Mouse (Mus musculus) heart, embryonic 15.5 days (tissue): Measurements from ENCODE around the gene Pip4k2a. TPM values are rescaled to one million over a fixed set of nuclear protein-coding genes. Genes with fewer than 3 reads are reported as not detected.
"Not testable (repeated sequence)": the region's sequence is repeated elsewhere in the genome, so short reads cannot be mapped to it uniquely, and the experiment has no call there.

Experiments
- ATAC-seq: fragments of 200-750 bp; cut with Nextera tagmentation; replicated peaks from 2 replicates; pipeline ENCODE4 v1.8.0; 2017; ENCODE audit warnings: low read depth, moderate TSS enrichment; ENCODE audit not compliant: insufficient number of reproducible peaks, insufficient read depth, low FRiP score
- H3K27ac ChIP-seq: fragments of 300-500 bp; sonication (generic); 2 replicates; pipeline ENCODE4 v1.5.1; 2015; ENCODE audit warnings: mild to moderate bottlenecking, inconsistent platforms
- H3K27me3 ChIP-seq: fragments of 300-500 bp; sonication (generic); 2 replicates; pipeline ENCODE4 v1.6.1; 2015; ENCODE audit warnings: inconsistent platforms
- H3K36me3 ChIP-seq: fragments of 300-500 bp; sonication (generic); 2 replicates; pipeline ENCODE4 v1.6.1; 2015; ENCODE audit warnings: mild to moderate bottlenecking, inconsistent platforms
- H3K4me1 ChIP-seq: fragments of 300-500 bp; sonication (generic); replicated peaks from 2 replicates; pipeline ENCODE4 v1.6.1; 2015; ENCODE audit warnings: inconsistent platforms
- H3K4me2 ChIP-seq: fragments of 300-500 bp; sonication (generic); 2 replicates; pipeline ENCODE4 v1.6.1; 2015; ENCODE audit warnings: inconsistent platforms, mild to moderate bottlenecking, moderate library complexity
- H3K4me3 ChIP-seq: fragments of 300-500 bp; sonication (generic); 2 replicates; pipeline ENCODE4 v1.5.1; 2015; ENCODE audit warnings: mild to moderate bottlenecking, inconsistent platforms
- H3K9ac ChIP-seq: fragments of 300-500 bp; sonication (generic); 2 replicates; pipeline ENCODE4 v1.6.1; 2015; ENCODE audit warnings: mild to moderate bottlenecking, inconsistent platforms
- H3K9me3 ChIP-seq: fragments of 300-500 bp; sonication (generic); replicated peaks from 2 replicates; pipeline ENCODE4 v1.6.1; 2016; ENCODE audit warnings: inconsistent platforms
- WGBS: fragments of 180-500 bp; shearing (Covaris S2); methylation state at CpG from one replicate; pipeline ENCODE4 v1.1.7; 2015; ENCODE audit warnings: mixed read lengths; 5-methylcytosine and 5-hydroxymethylcytosine counted together
- polyA plus RNA-seq: library from polyadenylated mRNA; unstranded; fragments of >200 nt; fragmentation: Nextera tagmentation; extraction: Ambion mirVana; gene quantifications from 2 replicates; pipeline ENCODE4 v1.2.1, GENCODE M21; 2015

The Pip4k2a gene
- 6.1 and 9.1 TPM in 2 replicates for polyA plus RNA-seq

- peaks cover 14% of the 10 kb centered on the region for H3K4me1 ChIP-seq
- no peaks in the 10 kb centered on the region for H3K27me3 ChIP-seq
- H3K27ac ChIP-seq: peak within 1 kb of the TSS; percentile 94
- peak within 1 kb of the TSS; percentile 80 for H3K9ac ChIP-seq
- H3K36me3 ChIP-seq: no peaks in the 10 kb centered on the region
- WGBS: 0% methylated on average over 65 of the region's 66 CpGs
- ATAC-seq: peak; percentile 97
- H3K4me2 ChIP-seq: peak within 1 kb of the TSS; percentile 94
- H3K4me3 ChIP-seq: peak within 1 kb of the TSS; percentile 82
- H3K9me3 ChIP-seq: no peaks in the 10 kb centered on the region
Observed at GRCm38 (mm10) chr2:18998054-18998478, at the start of gene Pip4k2a, which contains the start of gene 4930426L09Rik. TSS of gene Pip4k2a (minus strand) at chr2:18998126. TSS of gene 4930426L09Rik (plus strand) at chr2:18998343.

- H3K4me3 ChIP-seq: no peak overlapping the region
- H3K4me1 ChIP-seq: 0 out of 2 replicates have a peak, but pooled peaks cover 9% of the 10 kb centered on the region
- no peaks in the 10 kb centered on the region for H3K36me3 ChIP-seq
- 51% methylated on average over 4 of the region's 4 CpGs for WGBS
- H3K27ac ChIP-seq: peak overlapping the region; percentile 7; the same call in 1 of the 2 replicates
- no peak for ATAC-seq
- no peaks in the 10 kb centered on the region for H3K27me3 ChIP-seq
- no peak overlapping the region for H3K4me2 ChIP-seq
- H3K9ac ChIP-seq: no peak overlapping the region
- 0 out of 2 replicates have a peak, but pooled peaks cover 3% of the 10 kb centered on the region for H3K9me3 ChIP-seq
Observed at GRCm38 (mm10) chr2:19037907-19038570, 40.1 kb upstream of the Pip4k2a start.

- H3K27ac ChIP-seq: no peak overlapping the region
- ATAC-seq: no peak
- H3K4me3 ChIP-seq: no peak overlapping the region
- no peaks in the 10 kb centered on the region for H3K27me3 ChIP-seq
- H3K4me1 ChIP-seq: 0 out of 2 replicates have a peak, but pooled peaks cover 9% of the 10 kb centered on the region
- WGBS: 27% methylated on average over 4 of the region's 4 CpGs
- H3K36me3 ChIP-seq: no peaks in the 10 kb centered on the region
- no peak overlapping the region for H3K4me2 ChIP-seq
- H3K9me3 ChIP-seq: 0 out of 2 replicates have a peak, but pooled peaks cover 3% of the 10 kb centered on the region
- no peak overlapping the region for H3K9ac ChIP-seq
Observed at GRCm38 (mm10) chr2:19037430-19037829, 39.5 kb upstream of the Pip4k2a start.

- 40% methylated on average over 2 of the region's 2 CpGs for WGBS
- Histone ChIP-seq H3K4me3 (no peak overlapping the region), H3K4me1 (peaks cover 13% of the 10 kb centered on the region), H3K36me3 (no peaks in the 10 kb centered on the region), H3K9me3 (no peaks in the 10 kb centered on the region), H3K27ac (peak overlapping the region; percentile 49; the same call in 1 of the 2 replicates), H3K27me3 (no peaks in the 10 kb centered on the region), H3K9ac (no peak overlapping the region), H3K4me2 (no peak overlapping the region)
- ATAC-seq: 0 out of 2 replicates have a peak, but pooled peaks have one; percentile 47
Observed at GRCm38 (mm10) chr2:19024807-19025206, 26.9 kb upstream of the Pip4k2a start.

GRCm38 (mm10) chr2:19018034-19018433, 20.1 kb upstream of the Pip4k2a start:
- peaks cover 10% of the 10 kb centered on the region; the same call in 1 of the 2 replicates for H3K4me1 ChIP-seq
- H3K4me2 ChIP-seq: no peak overlapping the region
- no peaks in the 10 kb centered on the region for H3K36me3 ChIP-seq
- 69% methylated on average over 2 of the region's 2 CpGs for WGBS
- no peaks in the 10 kb centered on the region for H3K27me3 ChIP-seq
- no peak for ATAC-seq
- no peak overlapping the region for H3K4me3 ChIP-seq
- no peak overlapping the region for H3K27ac ChIP-seq
- no peaks in the 10 kb centered on the region for H3K9me3 ChIP-seq
- H3K9ac ChIP-seq: no peak overlapping the region

GRCm38 (mm10) chr2:19016839-19017238, 18.9 kb upstream of the Pip4k2a start:
- peaks cover 10% of the 10 kb centered on the region; the same call in 1 of the 2 replicates for H3K4me1 ChIP-seq
- H3K27ac ChIP-seq: no peak overlapping the region
- H3K9ac ChIP-seq: no peak overlapping the region
- no peak overlapping the region for H3K4me2 ChIP-seq
- H3K4me3 ChIP-seq: no peak overlapping the region
- no peak for ATAC-seq
- no peaks in the 10 kb centered on the region for H3K27me3 ChIP-seq
- WGBS: 81% methylated on average over 1 of the region's 1 CpGs
- no peaks in the 10 kb centered on the region for H3K36me3 ChIP-seq
- no peaks in the 10 kb centered on the region for H3K9me3 ChIP-seq

- WGBS: 78% methylated on average over 5 of the region's 5 CpGs
Observed at GRCm38 (mm10) chr2:19016348-19016747, 18.4 kb upstream of the Pip4k2a start.

GRCm38 (mm10) chr2:19011443-19011842, 13.5 kb upstream of the Pip4k2a start:
- WGBS: 59% methylated on average over 6 of the region's 6 CpGs
- no peaks in the 10 kb centered on the region for H3K9me3 ChIP-seq

More at GRCm38 (mm10) chr2:19016348-19016747, 18.4 kb upstream of the Pip4k2a start:
- H3K9me3 ChIP-seq: no peaks in the 10 kb centered on the region
- ATAC-seq: no peak
- H3K27ac ChIP-seq: no peak overlapping the region
- H3K4me3 ChIP-seq: no peak overlapping the region
- no peaks in the 10 kb centered on the region for H3K36me3 ChIP-seq
- H3K9ac ChIP-seq: no peak overlapping the region
- peaks cover 5% of the 10 kb centered on the region; the same call in 1 of the 2 replicates for H3K4me1 ChIP-seq
- no peaks in the 10 kb centered on the region for H3K27me3 ChIP-seq
- no peak overlapping the region for H3K4me2 ChIP-seq

GRCm38 (mm10) chr2:19010541-19010940, 12.6 kb upstream of the Pip4k2a start:
- ATAC-seq, H3K36me3 ChIP-seq, H3K4me3 ChIP-seq, H3K9ac ChIP-seq, H3K4me1 ChIP-seq, H3K27ac ChIP-seq, H3K4me2 ChIP-seq, H3K27me3 ChIP-seq, H3K9me3 ChIP-seq: not testable (repeated sequence)
- 63% methylated on average over 1 of the region's 1 CpGs for WGBS

More at GRCm38 (mm10) chr2:19011443-19011842, 13.5 kb upstream of the Pip4k2a start:
- H3K4me1 ChIP-seq: no peaks in the 10 kb centered on the region
- no peaks in the 10 kb centered on the region for H3K27me3 ChIP-seq
- no peaks in the 10 kb centered on the region for H3K36me3 ChIP-seq
- H3K27ac ChIP-seq: no peak overlapping the region
- H3K4me3 ChIP-seq: no peak overlapping the region
- H3K9ac ChIP-seq: no peak overlapping the region
- no peak overlapping the region for H3K4me2 ChIP-seq
- no peak for ATAC-seq

GRCm38 (mm10) chr2:19007580-19007979, 9.7 kb upstream of the Pip4k2a start:
- no peaks in the 10 kb centered on the region for H3K36me3 ChIP-seq
- no peak overlapping the region for H3K9ac ChIP-seq
- no peaks in the 10 kb centered on the region for H3K9me3 ChIP-seq
- H3K4me2 ChIP-seq: no peak overlapping the region
- H3K4me3 ChIP-seq: no peak overlapping the region
- no peak overlapping the region for H3K27ac ChIP-seq
- no peak for ATAC-seq
- 71% methylated on average over 4 of the region's 4 CpGs for WGBS
- H3K27me3 ChIP-seq: no peaks in the 10 kb centered on the region
- H3K4me1 ChIP-seq: no peaks in the 10 kb centered on the region

GRCm38 (mm10) chr2:19006124-19006523, 8.2 kb upstream of the Pip4k2a start:
- no peak overlapping the region for H3K4me3 ChIP-seq
- no peaks in the 10 kb centered on the region for H3K36me3 ChIP-seq
- H3K9me3 ChIP-seq: no peaks in the 10 kb centered on the region
- H3K9ac ChIP-seq: no peak overlapping the region
- H3K27me3 ChIP-seq: no peaks in the 10 kb centered on the region
- no peak overlapping the region for H3K4me2 ChIP-seq
- no peak for ATAC-seq
- H3K4me1 ChIP-seq: no peaks in the 10 kb centered on the region
- H3K27ac ChIP-seq: no peak overlapping the region
- whole genome bisulfite sequencing: 87% methylated on average over 7 of the region's 7 CpGs
